Mouse (Mus musculus) CH12.LX (cell line): ENCODE results near the gene Dpagt1. TPM values are rescaled to one million over a fixed set of nuclear protein-coding genes. Genes with fewer than 3 reads are reported as not detected.

Source experiments
- DNase-seq: peaks from one replicate; pipeline ENCODE4 v3.0.0-alpha.2; 2013; ENCODE audit errors: extremely low read depth
- H3K27ac ChIP-seq: 2 replicates; pipeline ENCODE4 v1.5.1; 2012; ENCODE audit warnings: low read depth, mild to moderate bottlenecking, control low read depth, moderate library complexity; ENCODE audit not compliant: insufficient read depth
- H3K27me3 ChIP-seq: replicated peaks from 2 replicates; pipeline ENCODE3; 2012; ENCODE audit warnings: inconsistent platforms
- H3K36me3 ChIP-seq, 2 experiments: replicated peaks in 1 of 2; 2 replicates each; pipeline versions ENCODE3 to v1.6.1; 2012; ENCODE audit warnings: inconsistent platforms in 1 of 2, low read length in 1 of 2, mild to moderate bottlenecking in 1 of 2, mixed read lengths in 1 of 2, moderate library complexity in 1 of 2; ENCODE audit not compliant: control insufficient read depth in 1 of 2, insufficient read depth in 1 of 2
- H3K4me1 ChIP-seq, 2 experiments: 2 replicates each; pipeline ENCODE4 v1.6.1; 2012; ENCODE audit warnings: inconsistent platforms in 1 of 2, moderate library complexity in 1 of 2; ENCODE audit not compliant: insufficient read depth in 2 of 2, control insufficient read depth in 1 of 2
- H3K4me2 ChIP-seq: 2 replicates; pipeline ENCODE4 v1.6.1; 2012; ENCODE audit warnings: low read depth, mild to moderate bottlenecking, control low read depth; ENCODE audit not compliant: poor library complexity, insufficient read depth, severe bottlenecking
- H3K4me3 ChIP-seq, 3 experiments: fragments of 150-350 bp in 1 of 3; sonication (generic) in 1 of 3; replicated peaks in 1 of 3; 2 replicates each; pipeline versions ENCODE3 to v1.5.1; 2011 to 2012; ENCODE audit warnings: low read depth in 2 of 3, low read length in 2 of 3, mild to moderate bottlenecking in 2 of 3, moderate library complexity in 2 of 3, control low read depth in 1 of 3, improper control_type of control experiment in 1 of 3, inconsistent platforms in 1 of 3, mixed read lengths in 1 of 3; ENCODE audit not compliant: poor library complexity in 1 of 3
- H3K79me2 ChIP-seq: replicated peaks from 2 replicates; pipeline ENCODE4 v1.6.1; 2012; ENCODE audit warnings: mild to moderate bottlenecking, moderate library complexity; ENCODE audit not compliant: control insufficient read depth, poor library complexity, insufficient read depth, severe bottlenecking; ENCODE audit errors: extremely low read depth
- H3K9ac ChIP-seq: 2 replicates; pipeline ENCODE4 v1.6.1; 2012; ENCODE audit warnings: low read depth, mild to moderate bottlenecking, control low read depth, moderate library complexity; ENCODE audit not compliant: insufficient read depth
- H3K9me3 ChIP-seq: replicated peaks from 2 replicates; pipeline ENCODE3; 2012; ENCODE audit warnings: low read length, inconsistent platforms, mixed read lengths
- BHLHE40 ChIP-seq: IDR thresholded peaks from 2 replicates; pipeline ENCODE4 v1.6.1; 2011; ENCODE audit warnings: mild to moderate bottlenecking, low read depth, low read length, improper control_type of control experiment
- CHD1 ChIP-seq: IDR thresholded peaks from 2 replicates; pipeline ENCODE4 v1.6.1; 2012; ENCODE audit warnings: low read depth, low read length, improper control_type of control experiment, inconsistent platforms
- CHD2 ChIP-seq: IDR thresholded peaks from 2 replicates; pipeline ENCODE4 v1.6.1; 2011; ENCODE audit warnings: low read length, improper control_type of control experiment
- CTCF ChIP-seq, 2 experiments: IDR thresholded peaks in 1 of 2; conservative IDR thresholded peaks in 1 of 2; 2 replicates each; pipeline ENCODE4 v1.5.1; 2011 to 2012; ENCODE audit warnings: low read depth in 2 of 2, low read length in 2 of 2, improper control_type of control experiment in 1 of 2, inconsistent platforms in 1 of 2, mild to moderate bottlenecking in 1 of 2, moderate library complexity in 1 of 2
- E2F4 ChIP-seq: IDR thresholded peaks from 2 replicates; pipeline ENCODE4 v1.6.1; 2011; ENCODE audit warnings: low read depth, low read length, improper control_type of control experiment; ENCODE audit not compliant: insufficient replicate concordance
- ELF1 ChIP-seq: IDR thresholded peaks from 2 replicates; pipeline ENCODE4 v1.6.1; 2014; ENCODE audit warnings: low read depth, mild to moderate bottlenecking, inconsistent platforms, low read length, improper control_type of control experiment
- EP300 ChIP-seq: IDR thresholded peaks from 2 replicates; pipeline ENCODE4 v1.6.1; 2011; ENCODE audit warnings: low read length, improper control_type of control experiment
- ETS1 ChIP-seq: conservative IDR thresholded peaks from 2 replicates; pipeline ENCODE4 v1.6.1; 2012; ENCODE audit warnings: low read depth, mild to moderate bottlenecking, inconsistent platforms, low read length, improper control_type of control experiment, moderate library complexity
- GABPA ChIP-seq: IDR thresholded peaks from 2 replicates; pipeline ENCODE4 v1.6.1; 2012; ENCODE audit warnings: low read depth, low read length, improper control_type of control experiment, inconsistent platforms; ENCODE audit not compliant: insufficient replicate concordance
- HCFC1 ChIP-seq: IDR thresholded peaks from 2 replicates; pipeline ENCODE4 v1.6.1; 2012; ENCODE audit warnings: low read depth, mild to moderate bottlenecking, inconsistent platforms, low read length, improper control_type of control experiment
- IRF4 ChIP-seq: IDR thresholded peaks from 2 replicates; pipeline ENCODE4 v1.6.1; 2014; ENCODE audit warnings: low read depth, mild to moderate bottlenecking, inconsistent platforms, low read length, improper control_type of control experiment
- JUN ChIP-seq: IDR thresholded peaks from 2 replicates; pipeline ENCODE4 v1.6.1; 2011; ENCODE audit warnings: low read depth, mild to moderate bottlenecking, low read length, improper control_type of control experiment, moderate library complexity; ENCODE audit not compliant: insufficient read depth
- JUND ChIP-seq: conservative IDR thresholded peaks from 2 replicates; pipeline ENCODE4 v1.6.1; 2011; ENCODE audit warnings: low read depth, low read length, improper control_type of control experiment
- KAT2A ChIP-seq: IDR thresholded peaks from 2 replicates; pipeline ENCODE4 v1.6.1; 2012; ENCODE audit warnings: low read length, improper control_type of control experiment, inconsistent platforms; ENCODE audit not compliant: insufficient replicate concordance
- MAFK ChIP-seq: IDR thresholded peaks from 2 replicates; pipeline ENCODE4 v1.6.1; 2011; ENCODE audit warnings: low read length, improper control_type of control experiment; ENCODE audit not compliant: insufficient replicate concordance
- MAX ChIP-seq: IDR thresholded peaks from 2 replicates; pipeline ENCODE4 v1.6.1; 2011; ENCODE audit warnings: low read length, improper control_type of control experiment
- MAZ ChIP-seq: IDR thresholded peaks from 2 replicates; pipeline ENCODE4 v1.6.1; 2012; ENCODE audit warnings: low read depth, mild to moderate bottlenecking, inconsistent platforms, low read length, improper control_type of control experiment, moderate library complexity
- MEF2A ChIP-seq: IDR thresholded peaks from 2 replicates; pipeline ENCODE4 v1.6.1; 2014; ENCODE audit warnings: low read depth, mild to moderate bottlenecking, inconsistent platforms, low read length, improper control_type of control experiment, borderline replicate concordance
- MXI1 ChIP-seq: IDR thresholded peaks from 2 replicates; pipeline ENCODE4 v1.6.1; 2011; ENCODE audit warnings: mild to moderate bottlenecking, low read depth, low read length, improper control_type of control experiment
- MYC ChIP-seq: IDR thresholded peaks from 2 replicates; pipeline ENCODE4 v1.6.1; 2011; ENCODE audit warnings: low read depth, mild to moderate bottlenecking, improper control_type of control experiment, low read length
- NELFE ChIP-seq: IDR thresholded peaks from 2 replicates; pipeline ENCODE4 v1.6.1; 2011; ENCODE audit warnings: low read depth, low read length, improper control_type of control experiment
- NRF1 ChIP-seq: IDR thresholded peaks from 2 replicates; pipeline ENCODE4 v1.6.1; 2014; ENCODE audit warnings: low read depth, mild to moderate bottlenecking, inconsistent platforms, low read length, improper control_type of control experiment, moderate library complexity
- PAX5 ChIP-seq: IDR thresholded peaks from 2 replicates; pipeline ENCODE4 v1.6.1; 2012; ENCODE audit warnings: low read length, inconsistent platforms, mixed read lengths
- POLR2A ChIP-seq: IDR thresholded peaks from 2 replicates; pipeline ENCODE4 v1.6.1; 2011; ENCODE audit warnings: low read depth, mild to moderate bottlenecking, improper control_type of control experiment, low read length
- POLR2AphosphoS2 ChIP-seq: IDR thresholded peaks from 2 replicates; pipeline ENCODE4 v1.6.1; 2011; ENCODE audit warnings: low read depth, low read length, improper control_type of control experiment
- RAD21 ChIP-seq: IDR thresholded peaks from 2 replicates; pipeline ENCODE4 v1.6.1; 2011; ENCODE audit warnings: low read depth, mild to moderate bottlenecking, low read length, improper control_type of control experiment, moderate library complexity
- RCOR1 ChIP-seq: conservative IDR thresholded peaks from 2 replicates; pipeline ENCODE4 v1.6.1; 2012; ENCODE audit warnings: low read depth, mild to moderate bottlenecking, inconsistent platforms, low read length, improper control_type of control experiment
- SIN3A ChIP-seq: IDR thresholded peaks from 2 replicates; pipeline ENCODE4 v1.6.1; 2012; ENCODE audit warnings: low read length, improper control_type of control experiment, inconsistent platforms
- SMC3 ChIP-seq: IDR thresholded peaks from 2 replicates; pipeline ENCODE4 v1.6.1; 2011; ENCODE audit warnings: low read depth, low read length, improper control_type of control experiment
- TBP ChIP-seq: conservative IDR thresholded peaks from 2 replicates; pipeline ENCODE4 v1.6.1; 2011; ENCODE audit warnings: low read depth, low read length, improper control_type of control experiment
- TCF12 ChIP-seq: IDR thresholded peaks from 2 replicates; pipeline ENCODE4 v1.6.1; 2014; ENCODE audit warnings: low read depth, mild to moderate bottlenecking, inconsistent platforms, low read length, improper control_type of control experiment
- UBTF ChIP-seq: IDR thresholded peaks from 2 replicates; pipeline ENCODE4 v1.6.1; 2012; ENCODE audit warnings: low read depth, mild to moderate bottlenecking, inconsistent platforms, low read length, improper control_type of control experiment, moderate library complexity
- USF1 ChIP-seq: IDR thresholded peaks from 2 replicates; pipeline ENCODE4 v1.6.1; 2014; ENCODE audit warnings: low read depth, mild to moderate bottlenecking, inconsistent platforms, low read length, improper control_type of control experiment
- USF2 ChIP-seq: conservative IDR thresholded peaks from 2 replicates; pipeline ENCODE4 v1.6.1; 2011; ENCODE audit warnings: low read depth, low read length, improper control_type of control experiment
- ZC3H11A ChIP-seq: IDR thresholded peaks from 2 replicates; pipeline ENCODE4 v1.6.1; 2012; ENCODE audit warnings: low read depth, mild to moderate bottlenecking, inconsistent platforms, low read length, improper control_type of control experiment
- ZKSCAN1 ChIP-seq: IDR thresholded peaks from 2 replicates; pipeline ENCODE4 v1.6.1; 2012; ENCODE audit warnings: low read depth, inconsistent platforms, low read length, improper control_type of control experiment, borderline replicate concordance
- ZMIZ1 ChIP-seq: IDR thresholded peaks from 2 replicates; pipeline ENCODE4 v1.6.1; 2012; ENCODE audit warnings: low read depth, mild to moderate bottlenecking, inconsistent platforms, low read length, improper control_type of control experiment
- ZNF384 ChIP-seq: IDR thresholded peaks from 2 replicates; pipeline ENCODE4 v1.6.1; 2012; ENCODE audit warnings: low read depth, low read length, improper control_type of control experiment, inconsistent platforms
- dilution Hi-C: fragments of 300-500 bp; cut with MboI; formaldehyde crosslinking; loops from 2 replicates; pipeline ENCODE4 v1.14.3; 2020; ENCODE audit warnings: low sequenced_read_pairs; ENCODE audit not compliant: extremely low pct_unique_long_range_greater_than_20kb, extremely low pct_ligation_motif_present
- in situ Hi-C: fragments of 300-500 bp; cut with MboI; formaldehyde crosslinking; loops from 3 replicates; pipeline ENCODE4 v1.14.3; 2019; ENCODE audit warnings: low sequenced_read_pairs, low pct_ligation_motif_present, low pct_unique_long_range_greater_than_20kb, mixed read lengths
- polyA plus RNA-seq: library from polyadenylated mRNA; unstranded; fragments of >175 nt; gene quantifications from 2 replicates; pipeline ENCODE4 v1.2.1, GENCODE M21; 2012; ENCODE audit warnings: low read depth; ENCODE audit not compliant: insufficient read length
- total RNA-seq, 2 experiments: library from RNA; depleted of rRNA; stranded (reverse); fragments of 300-350 nt in 1 of 2; fragments of >200 nt in 1 of 2; gene quantifications; 2 replicates each; pipeline ENCODE4 v1.2.3; 2012 to 2014

The Dpagt1 gene
- total and polyA plus RNA-seq, 3 experiments: 8.5 to 41.7 (median 15.8) TPM

DNA sequence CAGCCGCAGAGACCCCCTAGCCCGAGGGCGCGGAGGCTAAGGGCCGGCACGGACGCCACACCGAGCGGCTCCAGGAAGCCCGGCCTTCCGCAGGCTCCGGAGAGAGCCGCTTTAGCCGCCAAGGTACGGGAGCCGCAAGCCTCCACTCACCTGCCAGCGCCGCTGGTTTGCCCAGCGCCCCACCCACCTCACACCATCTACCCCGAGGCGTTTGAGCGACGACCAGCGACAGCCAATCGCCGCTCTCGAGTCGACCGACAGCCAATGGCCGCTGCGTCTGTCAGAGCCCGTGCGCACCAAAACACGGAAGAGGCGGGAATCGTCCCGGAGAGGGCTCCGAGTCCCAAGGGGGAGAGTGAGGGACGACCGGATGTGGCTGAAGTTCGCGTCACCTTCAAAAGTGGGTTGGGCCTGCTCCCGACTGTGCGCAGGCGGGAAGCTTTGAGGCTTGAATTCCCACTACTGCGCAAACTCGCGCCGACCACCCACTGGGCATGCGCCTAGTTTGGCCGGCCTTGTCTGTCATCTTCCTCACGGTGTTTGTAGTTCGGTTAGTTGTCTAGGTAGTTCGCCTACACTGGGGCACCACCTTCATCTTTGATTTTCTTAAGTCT, 20.2 kb upstream of the Dpagt1 start, which contains the start of gene Hinfp:
Hinfp (minus strand) TSS at position 206 of the 614 bp plus-strand sequence.
- in situ Hi-C loops: no loop called here
- TF ChIP-seq ZMIZ1 (peak; percentile 81), KAT2A (peak; percentile 81; the same call in 1 of the 2 replicates), IRF4 (peak; percentile 41; the same call in 1 of the 2 replicates), USF2 (no peak), CTCF (conservative IDR thresholded peaks at IDR 0.05 in 1 of 2, IDR thresholded peaks at IDR 0.05 in 1 of 2; ENCODE audit: low read depth in 2 of 2, low read length in 2 of 2) (no peak), CHD1 (no peak), TCF12 (peak; percentile 45; the same call in 1 of the 2 replicates), ETS1 (peak; percentile 59), SMC3 (no peak), HCFC1 (peak; percentile 85), MXI1 (peak; percentile 86), MAX (peak; percentile 87), POLR2A (peak; percentile 94), MAZ (no peak), TBP (peak; percentile 50), RCOR1 (no peak), PAX5 (no peak), MYC (no peak), NELFE (peak; percentile 89), JUN (no peak), E2F4 (peak; percentile 93; the same call in 1 of the 2 replicates), ZKSCAN1 (peak; percentile 39; the same call in 1 of the 2 replicates), JUND (no peak), CHD2 (peak; percentile 61), ELF1 (peak; percentile 98), EP300 (no peak), NRF1 (peak; percentile 99), SIN3A (peak; percentile 97), GABPA (no peak), MEF2A (peak; percentile 12; the same call in 1 of the 2 replicates), BHLHE40 (peak; percentile 77), RAD21 (no peak), ZNF384 (no peak), USF1 (no peak), ZC3H11A (no peak), MAFK (no peak), POLR2AphosphoS2 (no peak), UBTF (no peak)
- H3K9ac ChIP-seq: peak within 1 kb of the TSS; percentile 74
- dilution Hi-C loops: no loop called here
- H3K27ac ChIP-seq: no peak within 1 kb of the TSS
- peaks cover 13 to 34% of the 10 kb centered on the region in 2 experiments for H3K36me3 ChIP-seq
- H3K4me2 ChIP-seq: peak within 1 kb of the TSS; percentile 96
- H3K27me3 ChIP-seq: no peaks in the 10 kb centered on the region
- DNase-seq: peak; percentile 99
- peak within 1 kb of the TSS; percentile 73 to 95 (median 81) for H3K4me3 ChIP-seq
- no peaks in the 10 kb centered on the region for H3K9me3 ChIP-seq
- H3K79me2 ChIP-seq: peaks cover 25% of the 10 kb centered on the region
- H3K4me1 ChIP-seq: peaks cover 3 to 32% of the 10 kb centered on the region in 2 experiments; a peak in 3 of 4 replicates
